Mouse (Mus musculus) embryo, embryonic 11 days (tissue): ENCODE data around the gene Pcnx4.

Source experiments
- DNase-seq: peaks from one replicate; pipeline ENCODE4 v3.0.0-alpha.2; 2015

Gene Pcnx4

GRCm38 (mm10) chr12:72536021-72536597 lies at the start of gene Pcnx4:
Gene Pcnx4 (plus strand): TSS chr12:72536383.
- DNase-seq, result peak; percentile 98

GRCm38 (mm10) chr12:72487498-72487897 lies 48.7 kb upstream of the Pcnx4 start:
- DNase-seq, result no peak

GRCm38 (mm10) chr12:72489995-72490394 lies 46.2 kb upstream of the Pcnx4 start:
- DNase-seq, result no peak

- no peak for DNase-seq
Observed at GRCm38 (mm10) chr12:72491063-72491719, 45.0 kb upstream of the Pcnx4 start.

- no peak for DNase-seq
Observed at GRCm38 (mm10) chr12:72496866-72497600, 39.1 kb upstream of the Pcnx4 start.

- peak; percentile 59 for DNase-seq
Observed at GRCm38 (mm10) chr12:72509606-72510005, 26.6 kb upstream of the Pcnx4 start.

GRCm38 (mm10) chr12:72515446-72515845 lies 20.7 kb upstream of the Pcnx4 start:
- DNase-seq, result peak; percentile 50

GRCm38 (mm10) chr12:72518114-72518728 lies 18.0 kb upstream of the Pcnx4 start:
- DNase-seq, result peak; percentile 31

- no peak for DNase-seq
Observed at GRCm38 (mm10) chr12:72519352-72519751, 16.8 kb upstream of the Pcnx4 start.

GRCm38 (mm10) chr12:72519855-72520254 lies 16.3 kb upstream of the Pcnx4 start:
- DNase-seq, result no peak

- DNase-seq, result peak; percentile 78
Observed at GRCm38 (mm10) chr12:72520645-72521044, 15.5 kb upstream of the Pcnx4 start.

- no peak for DNase-seq
Observed at GRCm38 (mm10) chr12:72525588-72525987, 10.6 kb upstream of the Pcnx4 start.

- no peak for DNase-seq
Observed at GRCm38 (mm10) chr12:72532303-72532702, 3.9 kb upstream of the Pcnx4 start.

- DNase-seq, result no peak
Observed at GRCm38 (mm10) chr12:72533986-72534385, 2.2 kb upstream of the Pcnx4 start.

GRCm38 (mm10) chr12:72535599-72535998 lies 584 bp upstream of the Pcnx4 start:
- DNase-seq, result no peak

GRCm38 (mm10) chr12:72538571-72538970 lies 2.4 kb downstream of the Pcnx4 start:
- DNase-seq, result no peak

GRCm38 (mm10) chr12:72554347-72554746 lies 18.2 kb downstream of the Pcnx4 start:
- no peak for DNase-seq

GRCm38 (mm10) chr12:72564281-72564795 lies 28.2 kb downstream of the Pcnx4 start:
- DNase-seq, result no peak

- DNase-seq, result no peak
Observed at GRCm38 (mm10) chr12:72582021-72582420, 45.8 kb downstream of the Pcnx4 start.

GRCm38 (mm10) chr12:72583099-72583498 lies 46.9 kb downstream of the Pcnx4 start:
- no peak for DNase-seq

GRCm38 (mm10) chr12:72585339-72585738 lies 49.2 kb downstream of the Pcnx4 start:
- no peak for DNase-seq

- no peak for DNase-seq
Observed at GRCm38 (mm10) chr12:72592991-72593390, 56.8 kb downstream of the Pcnx4 start.

- DNase-seq, result no peak
Observed at GRCm38 (mm10) chr12:72594001-72594400, 57.8 kb downstream of the Pcnx4 start.
